Mouse (Mus musculus) adrenal gland, adult (tissue): ENCODE measurements around the gene Naif1.
"Not testable (repeated sequence)": the region's sequence is repeated elsewhere in the genome, so short reads cannot be mapped to it uniquely, and the experiment has no call there.

ENCODE experiments used
- DNase-seq, 2 experiments: peaks; one replicate each; pipeline ENCODE4 v3.0.0; 2022 to 2023; ENCODE audit warnings: low spot score in 1 of 2; ENCODE audit not compliant: inconsistent age in 2 of 2

Naif1 gene

GRCm38 (mm10) chr2:32453641-32454303 lies 3.5 kb downstream of the Naif1 start:
- peak in 1 of 2 experiments; percentile 50 for DNase-seq

DNA sequence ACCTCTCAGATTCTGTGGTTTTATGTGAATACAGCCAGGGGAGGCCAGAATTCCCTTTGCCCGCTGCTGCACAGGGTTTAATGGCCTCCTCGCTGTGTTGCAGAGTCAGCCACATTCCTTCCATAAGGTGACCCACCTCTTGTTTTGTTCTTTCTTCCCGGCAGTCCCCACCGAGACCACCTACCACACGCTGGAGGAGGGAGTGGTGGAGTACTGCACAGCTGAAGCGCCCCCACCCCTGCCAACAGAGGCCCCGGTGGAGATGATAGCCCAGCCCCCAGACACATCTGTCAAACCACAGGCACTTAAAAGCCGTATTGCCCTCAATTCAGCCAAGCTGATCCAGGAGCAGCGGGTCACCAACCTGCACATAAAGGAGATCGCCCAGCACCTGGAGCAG lies 4.4 kb downstream of the Naif1 start:
- no peak for DNase-seq

GRCm38 (mm10) chr2:32455101-32455500 lies 4.8 kb downstream of the Naif1 start:
- no peak for DNase-seq

DNA sequence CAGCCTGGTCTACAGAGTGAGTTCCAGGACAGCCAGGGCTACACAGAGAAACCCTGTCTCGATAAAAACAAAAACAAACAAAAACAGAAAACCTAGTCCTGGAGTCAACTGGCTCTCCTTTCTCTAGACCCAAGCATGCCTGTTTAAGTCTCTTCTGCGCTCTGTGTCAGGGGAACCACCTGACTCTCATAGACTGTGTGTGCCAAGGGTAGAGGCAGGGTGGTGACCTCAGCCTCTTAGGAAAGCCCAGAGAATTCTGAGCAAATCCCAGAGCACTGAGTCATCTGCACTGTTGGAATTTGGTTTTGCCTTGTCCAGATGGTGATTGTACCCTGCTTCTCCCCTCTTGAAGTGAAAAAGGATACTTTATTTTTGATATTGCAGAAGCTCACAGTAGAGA lies 8.0 kb downstream of the Naif1 start:
- DNase-seq: peak; percentile 79 to 87

GRCm38 (mm10) chr2:32459657-32460056 lies 9.4 kb downstream of the Naif1 start:
- DNase-seq: no peak

GRCm38 (mm10) chr2:32463773-32464172 lies 13.5 kb downstream of the Naif1 start:
- DNase-seq: no peak

DNA sequence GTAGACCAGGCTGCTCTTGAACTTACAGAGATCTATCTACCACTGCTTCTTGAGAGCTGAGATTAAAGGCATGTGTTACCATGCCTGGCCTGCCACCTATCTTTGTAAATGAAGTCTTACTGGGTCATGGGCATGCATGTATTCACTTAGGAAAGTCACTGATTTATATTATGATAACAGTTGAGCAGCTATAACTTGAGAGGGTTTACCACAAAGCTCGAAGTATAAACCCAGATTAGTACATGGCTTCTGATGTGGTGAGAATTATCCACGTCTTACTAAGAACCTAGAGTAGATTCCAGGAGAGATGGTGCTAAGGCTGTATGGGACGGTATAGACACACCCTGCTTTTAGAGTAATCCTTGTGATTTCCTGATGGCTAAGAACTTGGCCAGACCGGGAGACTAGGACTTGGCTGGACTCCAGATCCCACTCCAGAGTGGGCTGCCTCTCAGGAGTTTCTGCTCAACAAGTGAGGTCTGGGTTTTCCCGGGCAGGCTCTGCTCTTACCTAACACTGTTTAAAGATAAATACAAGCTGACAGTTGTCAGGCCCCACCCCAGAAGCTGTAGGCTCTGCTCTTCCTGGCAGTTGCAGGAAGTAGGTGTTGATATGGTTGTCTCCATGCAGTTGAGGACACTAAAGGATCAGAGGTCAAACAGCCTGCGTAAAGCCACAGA lies 14.1 kb downstream of the Naif1 start:
- no peak for DNase-seq

DNA sequence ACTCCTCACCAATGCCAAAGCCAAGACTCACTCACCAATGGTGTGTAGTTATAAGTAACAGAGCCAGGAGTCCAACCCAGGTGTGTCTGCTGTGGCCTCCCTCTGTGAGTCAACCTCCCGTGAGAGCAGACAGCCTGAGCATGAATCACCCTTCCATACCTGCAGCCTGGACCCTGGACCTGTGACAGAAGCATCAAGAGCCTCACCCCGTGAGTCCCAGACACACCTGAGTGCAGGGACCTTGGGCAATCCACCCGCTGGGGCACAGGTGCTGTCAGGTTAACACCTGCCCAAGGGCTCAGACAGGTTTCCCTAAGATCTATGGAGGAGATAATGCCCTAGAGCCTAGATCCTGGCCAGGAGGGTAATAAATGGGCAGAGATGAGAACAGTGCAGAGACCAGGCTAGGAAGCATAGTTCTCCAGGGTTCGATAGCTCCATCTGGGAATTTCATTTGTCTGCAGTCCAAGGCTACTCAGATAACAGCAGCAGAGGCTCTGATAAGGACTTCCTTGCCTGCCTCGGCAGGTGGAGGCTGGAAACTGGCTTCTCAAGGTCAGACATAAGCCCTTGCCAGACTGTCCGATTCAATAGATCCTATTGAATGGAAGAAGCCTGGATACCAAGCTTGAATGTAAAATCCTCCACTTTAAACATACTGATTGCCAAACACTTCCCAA lies 20.9 kb downstream of the Naif1 start:
- DNase-seq: peak in 1 of 2 experiments; percentile 43

DNA sequence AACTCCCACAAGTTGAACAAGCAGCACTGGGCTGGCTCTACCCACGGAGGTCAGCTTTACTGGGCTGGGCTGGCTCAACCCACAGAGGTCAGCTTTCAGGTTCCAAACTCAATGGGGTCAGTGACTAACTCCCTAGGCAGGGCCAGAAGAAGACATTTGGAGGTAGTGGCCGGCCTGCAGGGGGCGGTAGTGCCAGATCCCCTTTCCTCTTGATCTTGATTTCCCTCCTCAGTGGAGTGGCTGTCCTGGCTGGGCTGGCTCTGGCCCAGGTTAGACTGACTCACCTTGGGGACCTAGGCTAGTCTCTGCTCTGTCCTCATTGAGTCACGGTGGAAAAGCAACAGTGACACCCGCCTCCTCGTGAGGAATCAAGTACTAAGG lies 21.4 kb downstream of the Naif1 start:
- DNase-seq: peak; percentile 82 to 90

- DNase-seq: not testable (repeated sequence)
Measured at GRCm38 (mm10) chr2:32475361-32475760, 25.1 kb downstream of the Naif1 start.

DNA sequence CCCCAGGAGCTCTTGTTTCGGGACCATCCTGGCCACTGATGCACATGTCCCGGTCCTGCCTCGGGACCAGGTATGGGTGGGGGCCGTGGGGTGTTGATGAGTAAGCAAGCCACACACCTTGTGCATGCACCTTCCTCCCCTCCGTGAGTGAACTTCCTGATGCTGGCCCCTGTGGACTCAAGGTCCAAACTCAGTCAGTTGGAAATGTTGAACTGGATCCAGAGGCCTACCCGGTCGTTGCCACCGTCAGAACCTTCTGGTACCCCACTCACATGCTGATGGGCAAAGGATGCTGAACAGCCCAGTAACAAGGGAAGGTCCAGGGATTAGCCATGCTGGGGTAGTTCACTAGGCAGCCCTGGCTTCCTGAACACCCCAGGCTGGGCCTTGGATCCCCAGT lies 32.1 kb downstream of the Naif1 start:
- no peak for DNase-seq

GRCm38 (mm10) chr2:32483179-32483875 lies 33.1 kb downstream of the Naif1 start:
- no peak for DNase-seq

GRCm38 (mm10) chr2:32484933-32485332 lies 34.7 kb downstream of the Naif1 start:
- DNase-seq: no peak

DNA sequence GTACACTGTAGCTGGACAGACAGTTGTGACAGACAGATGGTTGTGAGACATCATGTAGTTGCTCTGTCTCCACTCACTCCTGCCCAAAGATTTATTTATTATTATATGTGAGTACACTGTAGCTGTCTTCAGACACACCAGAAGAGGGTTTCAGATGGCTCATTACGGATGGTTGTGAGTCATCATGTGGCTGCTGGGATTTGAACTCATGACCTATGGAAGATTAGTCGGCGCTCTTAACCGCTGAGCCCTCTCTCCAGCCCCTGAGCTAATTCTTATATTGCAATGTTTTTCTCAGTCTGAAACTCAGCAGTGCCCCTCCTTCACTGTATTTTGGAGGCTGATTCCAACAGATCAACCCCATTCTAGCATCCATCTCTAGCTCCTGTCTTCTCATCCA lies 35.5 kb downstream of the Naif1 start:
- no peak for DNase-seq

DNA sequence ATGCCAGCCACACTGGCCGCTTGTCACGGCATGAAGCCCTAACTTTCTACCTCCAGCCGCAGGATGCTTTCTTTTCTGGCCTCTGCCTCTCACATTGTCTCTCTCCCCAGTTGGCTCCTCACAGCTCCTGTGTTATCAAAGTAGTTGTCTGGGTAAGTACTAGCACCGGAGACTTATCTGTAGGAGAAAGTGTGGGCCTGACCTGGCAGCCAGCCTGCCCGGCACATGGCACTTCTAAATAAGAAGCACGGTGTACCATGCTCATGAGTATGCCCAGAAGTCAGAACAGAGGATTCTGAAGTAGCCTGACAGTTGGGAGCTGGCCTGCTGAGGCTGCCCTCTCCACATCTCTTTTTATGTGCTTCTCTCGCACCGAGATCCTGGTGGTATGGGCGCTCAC lies 35.9 kb downstream of the Naif1 start:
- no peak for DNase-seq

DNA sequence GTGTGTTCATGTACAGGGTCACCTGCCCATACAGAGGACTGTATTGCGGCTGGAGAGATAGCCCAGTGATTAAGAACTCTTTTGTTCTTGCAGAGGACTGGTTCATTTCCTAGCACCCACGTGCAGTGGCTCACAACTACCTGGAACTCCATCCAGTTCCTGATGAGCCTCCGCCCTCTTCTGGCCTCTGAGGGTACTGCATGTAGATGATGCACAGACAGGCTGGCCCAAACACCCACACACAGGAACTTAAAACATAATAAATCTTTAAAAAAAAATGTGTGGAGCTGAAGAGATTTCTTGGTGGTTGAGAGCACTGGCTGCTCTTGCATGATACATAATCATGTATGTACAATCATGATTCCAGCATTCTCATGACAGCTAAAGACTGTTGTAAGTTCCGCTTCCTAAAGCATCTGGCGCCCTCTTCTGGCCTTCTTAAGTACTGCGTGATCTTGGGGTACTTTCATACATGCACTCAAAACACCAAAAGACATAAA lies 36.9 kb downstream of the Naif1 start:
- DNase-seq: peak; percentile 90 to 98

GRCm38 (mm10) chr2:32488679-32489078 lies 38.4 kb downstream of the Naif1 start:
- DNase-seq: peak; percentile 85 to 95

DNA sequence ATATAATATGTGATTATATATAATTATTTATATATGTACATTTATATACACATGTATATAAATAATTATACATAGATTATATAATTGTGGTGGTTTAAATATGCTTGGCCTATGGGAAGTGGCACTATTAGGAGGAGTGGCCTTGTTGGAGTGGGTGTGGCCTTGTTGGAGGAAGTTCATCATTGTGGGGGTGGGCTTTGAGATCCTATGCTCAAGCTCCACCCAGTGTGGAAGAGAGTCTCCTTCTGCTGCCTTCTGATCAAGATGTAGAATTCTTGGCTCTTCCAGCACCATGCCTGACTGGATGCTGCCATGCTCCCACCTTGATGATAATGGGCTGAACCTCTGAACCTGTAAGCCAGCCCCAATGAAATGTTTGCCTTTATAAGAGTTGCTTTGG lies 40.5 kb downstream of the Naif1 start:
- not testable (repeated sequence) for DNase-seq

DNA sequence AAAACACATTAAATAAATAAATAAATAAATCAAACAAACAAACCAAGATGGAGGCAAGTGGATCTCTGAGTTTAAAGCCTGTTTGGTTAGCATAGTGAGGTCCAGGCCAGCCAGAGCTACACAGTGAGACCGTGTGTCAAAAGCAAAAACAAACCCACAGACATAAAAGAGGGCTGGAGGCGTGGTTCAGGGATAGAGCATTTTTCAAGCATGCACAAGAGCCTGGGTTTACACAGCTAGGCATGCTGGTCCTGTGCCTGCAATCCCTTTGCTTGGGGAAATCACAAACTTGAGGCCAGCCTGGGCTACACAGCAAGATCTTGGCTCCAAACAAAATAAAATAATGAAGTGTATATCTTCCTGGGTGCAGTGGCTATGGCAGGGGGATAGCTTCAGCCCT lies 42.4 kb downstream of the Naif1 start:
- no peak for DNase-seq

GRCm38 (mm10) chr2:32493301-32493701 lies 43.0 kb downstream of the Naif1 start:
- DNase-seq: no peak

DNA sequence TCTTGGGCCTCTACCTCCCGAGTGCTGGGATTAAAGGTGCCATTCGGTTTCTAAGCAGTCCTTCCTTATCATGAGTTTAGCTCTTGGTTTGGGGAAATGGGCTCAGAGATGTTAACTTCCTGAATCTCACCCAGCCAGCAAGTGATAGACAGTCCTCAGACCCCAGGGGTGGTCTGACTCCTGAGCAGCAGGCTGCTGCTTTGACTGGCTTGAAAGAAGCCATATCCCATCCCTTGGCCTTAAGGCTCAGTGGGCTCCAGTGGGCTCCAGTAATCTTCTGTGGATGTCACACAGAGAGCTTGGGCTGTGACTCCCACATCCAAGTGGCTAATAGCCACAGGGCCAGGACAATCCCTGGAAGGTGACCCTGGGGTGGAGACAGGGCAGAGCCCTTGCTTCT lies 44.3 kb downstream of the Naif1 start:
- no peak for DNase-seq
